Mouse (Mus musculus) limb, embryonic 13.5 days (tissue): Measurements from ENCODE around the gene Dcun1d4. TPM values are rescaled to one million over a fixed set of nuclear protein-coding genes. Genes with fewer than 3 reads are reported as not detected.

ENCODE experiments used
- ATAC-seq: fragments of 200-750 bp; cut with Nextera tagmentation; 2 replicates; pipeline ENCODE4 v1.8.0; 2017; ENCODE audit warnings: low read depth, moderate number of reproducible peaks, moderate TSS enrichment; ENCODE audit not compliant: low FRiP score
- H3K27ac ChIP-seq: fragments of 300-500 bp; sonication (generic); 2 replicates; pipeline ENCODE4 v1.5.1; 2015; ENCODE audit warnings: inconsistent platforms, mild to moderate bottlenecking, moderate library complexity
- H3K27me3 ChIP-seq: fragments of 300-500 bp; sonication (generic); 2 replicates; pipeline ENCODE4 v1.6.1; 2015; ENCODE audit warnings: mild to moderate bottlenecking, inconsistent platforms
- H3K36me3 ChIP-seq: fragments of 300-500 bp; sonication (generic); 2 replicates; pipeline ENCODE4 v1.6.1; 2015; ENCODE audit warnings: inconsistent platforms, mild to moderate bottlenecking, moderate library complexity
- H3K4me1 ChIP-seq: fragments of 300-500 bp; sonication (generic); 2 replicates; pipeline ENCODE4 v1.6.1; 2015; ENCODE audit warnings: inconsistent platforms
- H3K4me2 ChIP-seq: fragments of 300-500 bp; sonication (generic); replicated peaks from 2 replicates; pipeline ENCODE4 v1.6.1; 2015; ENCODE audit warnings: inconsistent platforms, mild to moderate bottlenecking, moderate library complexity
- H3K4me3 ChIP-seq: fragments of 300-500 bp; sonication (generic); 2 replicates; pipeline ENCODE4 v1.5.1; 2015; ENCODE audit warnings: moderate library complexity, mild to moderate bottlenecking, inconsistent platforms
- H3K9ac ChIP-seq: fragments of 300-500 bp; sonication (generic); 2 replicates; pipeline ENCODE4 v1.6.1; 2015; ENCODE audit warnings: mild to moderate bottlenecking, inconsistent platforms
- H3K9me3 ChIP-seq: fragments of 300-500 bp; sonication (generic); 2 replicates; pipeline ENCODE4 v1.6.1; 2016; ENCODE audit warnings: inconsistent platforms
- WGBS: fragments of 180-500 bp; shearing (Covaris S2); methylation state at CpG from one replicate; pipeline ENCODE4 v1.1.7; 2015; 5-methylcytosine and 5-hydroxymethylcytosine counted together
- polyA plus RNA-seq: library from polyadenylated mRNA; unstranded; fragments of >200 nt; fragmentation: Nextera tagmentation; extraction: Ambion mirVana; gene quantifications from 2 replicates; pipeline ENCODE4 v1.2.1, GENCODE M21; 2015

Dcun1d4 gene
- polyA plus RNA-seq, 1 experiment from 2014 or later: 32.7 TPM

- H3K27me3 ChIP-seq: no peaks in the 10 kb centered on the region
- H3K27ac ChIP-seq: no peak overlapping the region
- H3K36me3 ChIP-seq: no peaks in the 10 kb centered on the region
- no peak overlapping the region for H3K9ac ChIP-seq
- H3K4me1 ChIP-seq: peaks cover 31% of the 10 kb centered on the region
- peak; percentile 14; the same call in 1 of the 2 replicates for ATAC-seq
- WGBS: 80% methylated on average over 12 of the region's 12 CpGs
- H3K4me3 ChIP-seq: no peak overlapping the region
- no peak overlapping the region for H3K4me2 ChIP-seq
- H3K9me3 ChIP-seq: no peaks in the 10 kb centered on the region
Observed at GRCm38 (mm10) chr5:73503015-73503757, 22.4 kb downstream of the Dcun1d4 start.

GRCm38 (mm10) chr5:73511074-73511473, 30.3 kb downstream of the Dcun1d4 start:
- Histone ChIP-seq H3K9me3 (no peaks in the 10 kb centered on the region), H3K36me3 (peaks cover 37% of the 10 kb centered on the region), H3K27ac (no peak overlapping the region), H3K4me3 (no peak overlapping the region), H3K4me1 (peaks cover 23% of the 10 kb centered on the region), H3K9ac (no peak overlapping the region), H3K27me3 (no peaks in the 10 kb centered on the region), H3K4me2 (no peak overlapping the region)
- ATAC-seq: no peak
- WGBS: 88% methylated on average over 14 of the region's 14 CpGs

- no peaks in the 10 kb centered on the region for H3K27me3 ChIP-seq
- peaks cover 20% of the 10 kb centered on the region for H3K4me1 ChIP-seq
- no peaks in the 10 kb centered on the region for H3K9me3 ChIP-seq
- 95% methylated on average over 1 of the region's 1 CpGs for WGBS
- no peak overlapping the region for H3K27ac ChIP-seq
- H3K36me3 ChIP-seq: peaks cover 42% of the 10 kb centered on the region
- no peak for ATAC-seq
- H3K4me3 ChIP-seq: no peak overlapping the region
- no peak overlapping the region for H3K9ac ChIP-seq
- H3K4me2 ChIP-seq: no peak overlapping the region
Observed at GRCm38 (mm10) chr5:73512241-73512640, 31.4 kb downstream of the Dcun1d4 start.

GRCm38 (mm10) chr5:73512661-73513060, 31.9 kb downstream of the Dcun1d4 start:
- WGBS: 80% methylated on average over 9 of the region's 9 CpGs
- no peaks in the 10 kb centered on the region for H3K27me3 ChIP-seq
- H3K9me3 ChIP-seq: no peaks in the 10 kb centered on the region
- no peak overlapping the region for H3K4me2 ChIP-seq
- H3K9ac ChIP-seq: no peak overlapping the region
- H3K27ac ChIP-seq: no peak overlapping the region
- H3K4me3 ChIP-seq: no peak overlapping the region
- peaks cover 47% of the 10 kb centered on the region for H3K36me3 ChIP-seq
- no peak for ATAC-seq
- peaks cover 19% of the 10 kb centered on the region for H3K4me1 ChIP-seq

GRCm38 (mm10) chr5:73514202-73514601, 33.4 kb downstream of the Dcun1d4 start:
- Histone ChIP-seq H3K4me2 (no peak overlapping the region), H3K27ac (no peak overlapping the region), H3K27me3 (no peaks in the 10 kb centered on the region), H3K9me3 (no peaks in the 10 kb centered on the region), H3K4me3 (no peak overlapping the region), H3K36me3 (peaks cover 61% of the 10 kb centered on the region), H3K4me1 (0 out of 2 replicates have a peak, but pooled peaks cover 7% of the 10 kb centered on the region), H3K9ac (no peak overlapping the region)
- no peak for ATAC-seq
- 88% methylated on average over 2 of the region's 2 CpGs for WGBS

- ATAC-seq: no peak
- Histone ChIP-seq H3K4me2 (no peak overlapping the region), H3K27me3 (no peaks in the 10 kb centered on the region), H3K4me3 (no peak overlapping the region), H3K27ac (no peak overlapping the region), H3K4me1 (no peaks in the 10 kb centered on the region), H3K9ac (no peak overlapping the region), H3K9me3 (no peaks in the 10 kb centered on the region), H3K36me3 (peaks cover 71% of the 10 kb centered on the region)
- 90% methylated on average over 5 of the region's 5 CpGs for WGBS
Observed at GRCm38 (mm10) chr5:73517299-73517698, 36.5 kb downstream of the Dcun1d4 start.

- peaks cover 75% of the 10 kb centered on the region for H3K36me3 ChIP-seq
- H3K9me3 ChIP-seq: no peaks in the 10 kb centered on the region
- H3K4me3 ChIP-seq: no peak overlapping the region
- no peaks in the 10 kb centered on the region for H3K27me3 ChIP-seq
- WGBS: 92% methylated on average over 8 of the region's 8 CpGs
- no peak overlapping the region for H3K9ac ChIP-seq
- no peaks in the 10 kb centered on the region for H3K4me1 ChIP-seq
- no peak overlapping the region for H3K27ac ChIP-seq
- ATAC-seq: no peak
- H3K4me2 ChIP-seq: no peak overlapping the region
Observed at GRCm38 (mm10) chr5:73518424-73519211, 37.8 kb downstream of the Dcun1d4 start.

GRCm38 (mm10) chr5:73520787-73521186, 40.0 kb downstream of the Dcun1d4 start:
- 84% methylated on average over 4 of the region's 4 CpGs for WGBS
- Histone ChIP-seq H3K27me3 (no peaks in the 10 kb centered on the region), H3K4me1 (no peaks in the 10 kb centered on the region), H3K36me3 (peaks cover 69% of the 10 kb centered on the region), H3K27ac (no peak overlapping the region), H3K4me3 (no peak overlapping the region), H3K9ac (no peak overlapping the region), H3K9me3 (no peaks in the 10 kb centered on the region), H3K4me2 (no peak overlapping the region)
- ATAC-seq: no peak

GRCm38 (mm10) chr5:73523227-73523626, 42.4 kb downstream of the Dcun1d4 start:
- Histone ChIP-seq H3K4me1 (no peaks in the 10 kb centered on the region), H3K27me3 (no peaks in the 10 kb centered on the region), H3K9me3 (no peaks in the 10 kb centered on the region), H3K27ac (no peak overlapping the region), H3K4me2 (no peak overlapping the region), H3K4me3 (no peak overlapping the region), H3K36me3 (peaks cover 65% of the 10 kb centered on the region), H3K9ac (no peak overlapping the region)
- WGBS: 90% methylated on average over 10 of the region's 10 CpGs
- no peak for ATAC-seq

GRCm38 (mm10) chr5:73524300-73525000, 43.6 kb downstream of the Dcun1d4 start:
- no peak overlapping the region for H3K27ac ChIP-seq
- H3K9me3 ChIP-seq: no peaks in the 10 kb centered on the region
- 82% methylated on average over 4 of the region's 4 CpGs for WGBS
- H3K9ac ChIP-seq: no peak overlapping the region
- no peak for ATAC-seq
- no peak overlapping the region for H3K4me2 ChIP-seq
- H3K4me3 ChIP-seq: no peak overlapping the region
- H3K36me3 ChIP-seq: peaks cover 65% of the 10 kb centered on the region
- no peaks in the 10 kb centered on the region for H3K4me1 ChIP-seq
- H3K27me3 ChIP-seq: no peaks in the 10 kb centered on the region

- peaks cover 69% of the 10 kb centered on the region for H3K36me3 ChIP-seq
- no peak overlapping the region for H3K4me2 ChIP-seq
- ATAC-seq: no peak
- WGBS: 69% methylated on average over 1 of the region's 1 CpGs
- no peaks in the 10 kb centered on the region for H3K9me3 ChIP-seq
- H3K4me1 ChIP-seq: no peaks in the 10 kb centered on the region
- H3K9ac ChIP-seq: no peak overlapping the region
- H3K27me3 ChIP-seq: no peaks in the 10 kb centered on the region
- H3K4me3 ChIP-seq: no peak overlapping the region
- no peak overlapping the region for H3K27ac ChIP-seq
Observed at GRCm38 (mm10) chr5:73532222-73532621, 51.4 kb downstream of the Dcun1d4 start.

- Histone ChIP-seq H3K27me3 (no peaks in the 10 kb centered on the region), H3K9me3 (no peaks in the 10 kb centered on the region), H3K36me3 (peaks cover 69% of the 10 kb centered on the region), H3K4me1 (no peaks in the 10 kb centered on the region), H3K4me2 (no peak overlapping the region), H3K27ac (no peak overlapping the region), H3K4me3 (no peak overlapping the region), H3K9ac (no peak overlapping the region)
- no peak for ATAC-seq
- WGBS: 75% methylated on average over 9 of the region's 9 CpGs
Observed at GRCm38 (mm10) chr5:73532879-73533278, 52.1 kb downstream of the Dcun1d4 start.
